Mouse (Mus musculus) adipocyte (in vitro differentiated cells): ENCODE data around the gene Stxbp4.
A peak's percentile ranks its signal among the peaks of the same experiment; 100 is the strongest.

ENCODE experiments used
- DNase-seq: peaks from one replicate; pipeline ENCODE4 v3.0.0-alpha.2; 2016; ENCODE audit warnings: low spot score

Gene Stxbp4

GRCm38 (mm10) chr11:90558359-90559047 is 79.4 kb downstream of the Stxbp4 start:
- DNase-seq, result no peak

GRCm38 (mm10) chr11:90556517-90556916 is 81.4 kb downstream of the Stxbp4 start:
- no peak for DNase-seq

GRCm38 (mm10) chr11:90553963-90554362 is 83.9 kb downstream of the Stxbp4 start:
- DNase-seq, result no peak

- no peak for DNase-seq
Observed at GRCm38 (mm10) chr11:90552303-90553201, 85.3 kb downstream of the Stxbp4 start.

GRCm38 (mm10) chr11:90548560-90548959 is 89.3 kb downstream of the Stxbp4 start:
- DNase-seq, result no peak

GRCm38 (mm10) chr11:90538636-90539263 is 99.1 kb downstream of the Stxbp4 start:
- DNase-seq, result no peak

GRCm38 (mm10) chr11:90525311-90525710 is 112.6 kb downstream of the Stxbp4 start:
- DNase-seq, result no peak

GRCm38 (mm10) chr11:90521040-90521439 is 116.8 kb downstream of the Stxbp4 start:
- no peak for DNase-seq

GRCm38 (mm10) chr11:90517750-90518149 is 120.1 kb downstream of the Stxbp4 start:
- no peak for DNase-seq

- DNase-seq, result no peak
Observed at GRCm38 (mm10) chr11:90512538-90513219, 125.2 kb downstream of the Stxbp4 start.

- peak; percentile 7 for DNase-seq
Observed at GRCm38 (mm10) chr11:90501846-90502245, 136.0 kb downstream of the Stxbp4 start.

GRCm38 (mm10) chr11:90499918-90500317 is 138.0 kb downstream of the Stxbp4 start:
- no peak for DNase-seq

GRCm38 (mm10) chr11:90498461-90498860 is 139.4 kb downstream of the Stxbp4 start:
- peak; percentile 28 for DNase-seq

GRCm38 (mm10) chr11:90494981-90495380 is 142.9 kb downstream of the Stxbp4 start:
- peak; percentile 7 for DNase-seq

- no peak for DNase-seq
Observed at GRCm38 (mm10) chr11:90492511-90492910, 145.4 kb downstream of the Stxbp4 start.

- DNase-seq, result no peak
Observed at GRCm38 (mm10) chr11:90489166-90489565, 148.7 kb downstream of the Stxbp4 start.

GRCm38 (mm10) chr11:90487686-90488085 is 150.2 kb downstream of the Stxbp4 start:
- no peak for DNase-seq

- DNase-seq, result no peak
Observed at GRCm38 (mm10) chr11:90484750-90485637, 152.9 kb downstream of the Stxbp4 start.

- no peak for DNase-seq
Observed at GRCm38 (mm10) chr11:90483766-90484165, 154.1 kb downstream of the Stxbp4 start.

- no peak for DNase-seq
Observed at GRCm38 (mm10) chr11:90481828-90482227, 156.1 kb downstream of the Stxbp4 start.

- no peak for DNase-seq
Observed at GRCm38 (mm10) chr11:90470271-90470670, 167.6 kb downstream of the Stxbp4 start.
